Mouse (Mus musculus) intestine, embryonic 14.5 days (tissue): ENCODE measurements around the gene Cdr2. TPM values are rescaled to one million over a fixed set of nuclear protein-coding genes. Genes with fewer than 3 reads are reported as not detected.
A peak's percentile ranks its signal among the peaks of the same experiment; 100 is the strongest.
"Not testable (repeated sequence)": the region's sequence is repeated elsewhere in the genome, so short reads cannot be mapped to it uniquely, and the experiment has no call there.

Source experiments
- ATAC-seq: fragments of 200-750 bp; cut with Nextera tagmentation; replicated peaks from 2 replicates; pipeline ENCODE4 v1.8.0; 2017; ENCODE audit warnings: low read depth, moderate number of reproducible peaks, moderate TSS enrichment, moderate library complexity; ENCODE audit not compliant: low FRiP score, low TSS enrichment
- DNase-seq: peaks from one replicate; pipeline ENCODE4 v3.0.0-alpha.2; 2018; ENCODE audit warnings: low spot score
- H3K27ac ChIP-seq: fragments of 300-500 bp; sonication (generic); 2 replicates; pipeline ENCODE4 v1.5.1; 2014; ENCODE audit warnings: low read depth, mild to moderate bottlenecking, control low read depth
- H3K27me3 ChIP-seq: fragments of 300-500 bp; sonication (generic); replicated peaks from 2 replicates; pipeline ENCODE4 v1.6.1; 2014; ENCODE audit warnings: low read length, control low read depth; ENCODE audit not compliant: control insufficient read depth, insufficient read depth
- H3K36me3 ChIP-seq: fragments of 300-500 bp; sonication (generic); 2 replicates; pipeline ENCODE4 v1.6.1; 2014; ENCODE audit warnings: low read length, control low read depth; ENCODE audit not compliant: control insufficient read depth, insufficient read depth
- H3K4me1 ChIP-seq: fragments of 300-500 bp; sonication (generic); replicated peaks from 2 replicates; pipeline ENCODE4 v1.6.1; 2014; ENCODE audit warnings: low read length, control low read depth, mixed read lengths; ENCODE audit not compliant: control insufficient read depth, insufficient read depth
- H3K4me2 ChIP-seq: fragments of 300-500 bp; sonication (generic); 2 replicates; pipeline ENCODE4 v1.6.1; 2014; ENCODE audit warnings: low read length
- H3K4me3 ChIP-seq: fragments of 300-500 bp; sonication (generic); 2 replicates; pipeline ENCODE4 v1.5.1; 2014; ENCODE audit warnings: low read depth, low read length, control low read depth, mixed read lengths
- H3K9ac ChIP-seq: fragments of 300-500 bp; sonication (generic); 2 replicates; pipeline ENCODE4 v1.6.1; 2014; ENCODE audit warnings: mild to moderate bottlenecking, low read length
- H3K9me3 ChIP-seq: fragments of 300-500 bp; sonication (generic); 2 replicates; pipeline ENCODE4 v1.6.1; 2016; ENCODE audit warnings: low read length, control low read depth; ENCODE audit not compliant: control insufficient read depth
- WGBS: fragments of 180-500 bp; shearing (Covaris S2); extraction: QIAGEN DNeasy Blood & Tissue Kit; methylation state at CpG from one replicate; pipeline ENCODE4 v1.1.7; 2014; 5-methylcytosine and 5-hydroxymethylcytosine counted together
- polyA plus RNA-seq: library from polyadenylated mRNA; unstranded; fragments of >200 nt; fragmentation: Nextera tagmentation; extraction: Ambion mirVana; gene quantifications from 2 replicates; pipeline ENCODE4 v1.2.1, GENCODE M21; 2014

Gene Cdr2
- polyA plus RNA-seq, 1 experiment from 2014 or later = 13.7 TPM

- Histone ChIP-seq H3K9me3 (no peaks in the 10 kb centered on the region), H3K4me1 (peaks cover 29% of the 10 kb centered on the region; the same call in 1 of the 2 replicates), H3K27ac (no peak overlapping the region), H3K4me3 (no peak overlapping the region), H3K27me3 (no peaks in the 10 kb centered on the region), H3K9ac (no peak overlapping the region), H3K36me3 (no peaks in the 10 kb centered on the region), H3K4me2 (no peak overlapping the region)
- DNase-seq = no peak
- WGBS = 74% methylated on average over 4 of the region's 4 CpGs
- no peak for ATAC-seq
Observed at GRCm38 (mm10) chr7:120980041-120980440, 2.1 kb downstream of the Cdr2 start.

DNA sequence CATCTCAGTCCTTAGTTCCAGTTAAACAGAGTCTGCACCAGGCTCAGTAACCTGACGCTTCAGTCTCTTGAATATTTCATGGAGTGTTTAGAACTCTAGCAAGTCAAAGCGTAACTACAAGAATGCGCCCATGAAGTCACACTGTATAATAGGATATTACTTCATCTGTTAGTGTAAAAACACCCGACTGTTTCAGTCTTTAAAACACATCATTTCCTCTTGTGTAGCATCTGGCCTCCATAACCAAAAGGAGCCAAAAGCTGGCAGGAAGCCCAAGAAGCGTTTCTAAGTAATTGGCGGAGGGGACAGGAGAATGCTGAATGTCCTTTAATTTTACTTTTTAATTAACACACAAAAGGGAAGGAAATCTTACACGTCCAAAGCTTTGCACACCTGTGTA is 5.0 kb downstream of the Cdr2 start:
- no peak for ATAC-seq

GRCm38 (mm10) chr7:120974001-120974400 is 8.1 kb downstream of the Cdr2 start:
- WGBS = 39% methylated on average over 3 of the region's 3 CpGs
- Histone ChIP-seq H3K9me3 (no peaks in the 10 kb centered on the region), H3K9ac (no peak overlapping the region), H3K36me3 (peaks cover 4% of the 10 kb centered on the region; the same call in 1 of the 2 replicates), H3K27me3 (no peaks in the 10 kb centered on the region), H3K4me3 (no peak overlapping the region), H3K4me1 (peaks cover 23% of the 10 kb centered on the region; the same call in 1 of the 2 replicates), H3K4me2 (no peak overlapping the region), H3K27ac (peak overlapping the region; percentile 22; the same call in 1 of the 2 replicates)
- no peak for DNase-seq
- no peak for ATAC-seq

More for the DNA sequence above, 5.0 kb downstream of the Cdr2 start:
- Histone ChIP-seq H3K27me3 (no peaks in the 10 kb centered on the region), H3K4me2 (peak overlapping the region; percentile 6; the same call in 1 of the 2 replicates), H3K4me3 (no peak overlapping the region), H3K4me1 (peaks cover 29% of the 10 kb centered on the region; the same call in 1 of the 2 replicates), H3K27ac (peak overlapping the region; percentile 55), H3K36me3 (no peaks in the 10 kb centered on the region), H3K9me3 (no peaks in the 10 kb centered on the region), H3K9ac (no peak overlapping the region)
- WGBS = 33% methylated on average over 7 of the region's 7 CpGs
- no peak for DNase-seq

DNA sequence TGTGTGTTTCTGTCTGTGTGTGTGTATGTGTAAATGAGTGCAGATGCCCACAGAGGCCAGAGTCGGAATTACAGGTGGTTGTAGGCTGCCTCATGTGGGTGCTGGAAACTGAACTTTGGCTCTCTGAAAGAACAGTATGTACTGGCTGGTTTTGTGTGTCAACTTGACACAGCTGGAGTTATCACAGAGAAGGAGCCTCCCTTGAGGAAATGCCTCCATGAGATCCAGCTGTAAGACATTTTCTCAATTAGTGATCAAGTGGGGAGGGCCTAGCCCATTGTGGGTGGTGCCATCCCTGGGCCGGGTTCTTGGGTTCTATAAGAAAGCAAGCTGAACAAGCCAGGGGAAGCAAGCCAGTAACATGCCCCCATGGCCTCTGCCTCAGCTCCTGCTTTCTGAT is 9.6 kb downstream of the Cdr2 start:
- WGBS = 94% methylated on average over 2 of the region's 2 CpGs
- DNase-seq, H3K9ac ChIP-seq, H3K27ac ChIP-seq, H3K4me3 ChIP-seq, H3K9me3 ChIP-seq, H3K27me3 ChIP-seq, ATAC-seq, H3K4me2 ChIP-seq: not testable (repeated sequence)
- Histone ChIP-seq H3K4me1 (peaks cover 15% of the 10 kb centered on the region; the same call in 1 of the 2 replicates), H3K36me3 (peaks cover 18% of the 10 kb centered on the region)

DNA sequence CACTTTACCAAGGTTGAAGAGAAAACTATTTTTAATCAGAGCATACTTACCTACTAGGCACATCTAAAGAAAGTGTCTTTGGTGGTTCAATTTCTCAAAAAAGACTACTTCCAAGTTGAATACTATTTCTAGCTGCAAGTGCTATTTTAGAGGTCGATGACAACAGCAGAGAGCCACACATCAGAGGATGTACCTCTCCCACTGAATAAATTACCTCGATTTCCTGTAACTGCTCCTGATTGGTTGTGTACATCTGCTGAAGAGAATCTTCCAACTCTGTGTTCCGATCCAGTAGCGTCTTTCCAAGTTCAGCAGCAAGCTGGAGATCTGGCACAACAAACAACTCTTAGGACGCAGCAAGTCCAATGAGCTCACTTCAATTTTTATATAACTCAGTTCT is 12.0 kb downstream of the Cdr2 start:
- DNase-seq = no peak
- no peak overlapping the region for H3K4me3 ChIP-seq
- H3K9ac ChIP-seq = no peak overlapping the region
- 77% methylated on average over 5 of the region's 5 CpGs for WGBS
- H3K9me3 ChIP-seq = no peaks in the 10 kb centered on the region
- no peak for ATAC-seq
- peaks cover 22% of the 10 kb centered on the region for H3K36me3 ChIP-seq
- H3K27me3 ChIP-seq = no peaks in the 10 kb centered on the region
- H3K4me1 ChIP-seq = peaks cover under 1% of the 10 kb centered on the region; the same call in 1 of the 2 replicates
- H3K4me2 ChIP-seq = no peak overlapping the region
- H3K27ac ChIP-seq = no peak overlapping the region

DNA sequence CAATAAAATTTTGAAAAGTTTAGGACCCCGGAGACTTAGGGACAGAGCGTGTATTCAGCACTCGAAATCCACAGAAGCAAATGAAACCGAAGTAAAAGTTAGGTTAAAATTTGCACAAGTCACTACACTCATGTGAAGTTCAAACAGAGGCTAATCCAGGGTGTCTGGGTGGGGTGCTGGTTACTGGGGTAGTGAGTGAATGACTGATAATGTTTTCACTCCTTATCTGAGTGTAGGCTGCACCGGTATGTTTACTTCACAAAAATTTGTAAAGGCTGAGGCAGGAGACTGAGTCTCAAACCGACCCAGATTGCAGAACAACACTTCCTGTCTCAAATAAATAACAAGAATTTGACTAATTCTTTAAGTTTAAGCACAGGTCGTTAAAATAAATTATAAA is 12.9 kb downstream of the Cdr2 start:
- ATAC-seq = no peak
- no peak overlapping the region for H3K9ac ChIP-seq
- DNase-seq = no peak

DNA sequence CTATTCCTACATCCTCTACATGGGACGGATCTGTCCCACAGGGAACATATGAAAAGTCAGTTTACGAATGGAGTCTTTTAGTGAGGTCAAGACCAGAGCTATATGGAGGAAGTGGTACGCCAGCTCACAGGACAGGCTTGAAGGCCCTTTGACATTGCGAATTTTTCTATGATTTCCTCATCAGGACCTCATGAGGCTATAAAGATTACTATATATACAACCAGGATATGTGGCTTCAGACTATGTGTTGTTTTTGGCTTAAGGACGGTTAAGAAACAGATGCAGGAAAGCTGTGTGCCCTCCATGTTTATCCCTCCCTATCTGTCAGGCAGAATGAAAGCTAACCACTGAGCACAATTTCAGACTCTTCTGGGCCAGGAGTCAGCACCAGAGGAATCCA is 19.0 kb downstream of the Cdr2 start:
- Histone ChIP-seq H3K36me3 (peaks cover 42% of the 10 kb centered on the region), H3K27ac (no peak overlapping the region), H3K9ac (no peak overlapping the region), H3K4me3 (no peak overlapping the region), H3K27me3 (no peaks in the 10 kb centered on the region), H3K9me3 (no peaks in the 10 kb centered on the region), H3K4me2 (no peak overlapping the region), H3K4me1 (no peaks in the 10 kb centered on the region)
- ATAC-seq = no peak
- DNase-seq = no peak
- WGBS = 75% methylated on average over 5 of the region's 5 CpGs

More for the DNA sequence above, 12.9 kb downstream of the Cdr2 start:
- WGBS = 68% methylated on average over 7 of the region's 7 CpGs
- Histone ChIP-seq H3K4me3 (no peak overlapping the region), H3K36me3 (peaks cover 22% of the 10 kb centered on the region), H3K27ac (no peak overlapping the region), H3K9me3 (no peaks in the 10 kb centered on the region), H3K27me3 (no peaks in the 10 kb centered on the region), H3K4me2 (no peak overlapping the region), H3K4me1 (no peaks in the 10 kb centered on the region; the same call in 1 of the 2 replicates)

DNA sequence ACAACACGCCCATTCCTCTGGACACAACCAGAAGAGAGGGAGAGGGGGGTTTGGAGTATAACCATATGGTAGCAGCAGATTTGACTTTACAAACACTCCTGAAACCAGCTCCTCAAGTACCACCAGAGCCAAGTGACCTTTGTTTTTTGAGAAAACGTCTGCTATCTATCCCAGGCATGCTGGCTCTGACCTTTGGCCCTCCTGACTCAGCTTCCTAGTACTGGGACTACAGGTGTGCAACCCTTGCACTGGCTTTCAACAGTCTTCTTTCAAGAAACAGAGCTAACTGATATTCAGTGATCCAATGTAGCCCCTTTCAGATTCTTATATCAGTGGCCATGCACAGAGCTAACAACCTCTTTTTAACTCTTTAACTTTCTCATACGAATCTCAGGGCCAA is 20.2 kb downstream of the Cdr2 start:
- Histone ChIP-seq H3K4me3 (no peak overlapping the region), H3K9me3 (no peaks in the 10 kb centered on the region), H3K27me3 (no peaks in the 10 kb centered on the region), H3K27ac (no peak overlapping the region), H3K4me2 (no peak overlapping the region), H3K4me1 (no peaks in the 10 kb centered on the region), H3K9ac (no peak overlapping the region), H3K36me3 (peaks cover 44% of the 10 kb centered on the region)
- DNase-seq = no peak
- WGBS = 51% methylated on average over 3 of the region's 3 CpGs
- no peak for ATAC-seq

- no peak overlapping the region for H3K9ac ChIP-seq
- no peaks in the 10 kb centered on the region for H3K4me1 ChIP-seq
- H3K4me3 ChIP-seq = no peak overlapping the region
- H3K27ac ChIP-seq = no peak overlapping the region
- H3K9me3 ChIP-seq = no peaks in the 10 kb centered on the region
- H3K36me3 ChIP-seq = peaks cover 53% of the 10 kb centered on the region
- DNase-seq (peak; percentile 51), ATAC-seq (no peak)
- WGBS = 87% methylated on average over 6 of the region's 6 CpGs
- H3K4me2 ChIP-seq = no peak overlapping the region
- no peaks in the 10 kb centered on the region for H3K27me3 ChIP-seq
Observed at GRCm38 (mm10) chr7:120960601-120961000, 21.5 kb downstream of the Cdr2 start.
